Mouse (Mus musculus) erythroblast, embryonic 14.5 days (primary cell): ENCODE results near the gene Gnptab.

Source experiments
- GATA1 ChIP-seq: IDR thresholded peaks from 2 replicates; pipeline ENCODE4 v1.6.1; 2012; ENCODE audit warnings: low read length, inconsistent platforms, mixed read lengths
- TAL1 ChIP-seq: IDR thresholded peaks from 3 replicates; pipeline ENCODE4 v1.6.1; 2012; ENCODE audit warnings: low read length, inconsistent platforms, mixed read lengths

DNA sequence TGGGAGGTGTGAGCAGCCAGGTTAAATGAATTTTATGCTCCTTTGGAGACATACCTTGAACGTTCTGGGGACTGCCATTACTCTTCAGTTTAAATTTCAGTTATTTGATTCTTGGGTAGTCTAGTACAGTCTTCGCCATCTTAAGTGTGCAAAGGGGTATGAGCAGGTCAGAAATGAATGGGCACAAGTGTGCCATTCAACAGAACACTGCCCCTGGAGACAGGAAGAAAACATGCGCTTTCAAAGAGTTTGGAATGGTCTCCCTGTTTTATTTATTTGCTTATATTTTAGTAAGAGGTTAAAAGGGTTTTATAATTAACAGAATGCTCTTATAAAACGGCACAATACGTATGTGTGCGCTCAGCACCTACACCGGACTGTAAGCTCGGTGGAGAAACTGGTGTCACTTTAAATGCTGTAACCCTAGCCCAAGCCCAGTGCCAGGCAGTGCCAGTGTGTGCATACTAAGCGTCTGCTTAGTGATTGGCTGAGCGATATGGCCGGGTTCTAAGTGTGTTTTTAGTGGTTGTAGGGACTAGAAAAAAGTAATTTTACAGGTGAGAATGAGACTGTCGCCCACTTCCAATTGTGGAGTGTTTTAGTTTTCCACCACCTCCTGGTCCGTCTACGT is 1.6 kb downstream of the Gnptab start:
- TF ChIP-seq TAL1: no peak
- TF ChIP-seq GATA1: no peak
